In genomic region chr12:24651063-24651557, GRCm38 (mm10) we compare ENCODE assay signal across 8 mouse cellular contexts. TPM values are rescaled to one million over a fixed set of nuclear protein-coding genes. Genes with fewer than 3 reads are reported as not detected.
A peak's percentile ranks its signal among the peaks of the same experiment; 100 is the strongest.
DNase-seq lines count a peak whose midpoint lies in the region; ATAC-seq and TF ChIP-seq lines count a peak whose summit lies in the region.

Gene Klf11, plus strand, starts transcription at chr12:24651274.

- peak within 1 kb of the TSS; percentile 95 for H3K27ac ChIP-seq in bone marrow, adult 2 months (ENCODE audit: control insufficient read depth, insufficient read depth, low read depth, low read length, poor library complexity)
- H3K27ac ChIP-seq in embryonic facial prominence, embryonic 15.5 days (replicated peaks) = peak within 1 kb of the TSS; percentile 95
- H3K27ac ChIP-seq in kidney, embryonic 14.5 days (ENCODE audit: low read depth, low read length) = peak within 1 kb of the TSS; percentile 94
- peak within 1 kb of the TSS; percentile 94 for H3K27ac ChIP-seq in limb, embryonic 15.5 days

- H3K36me3 ChIP-seq in embryonic facial prominence, embryonic 15.5 days = peaks cover 28% of the 10 kb centered on the region
- peaks cover 25% of the 10 kb centered on the region for H3K36me3 ChIP-seq in kidney, embryonic 14.5 days (ENCODE audit: control insufficient read depth, insufficient read depth, low read length)
- H3K36me3 ChIP-seq in limb, embryonic 15.5 days = peaks cover 24% of the 10 kb centered on the region

- peak within 1 kb of the TSS; percentile 66 for H3K4me2 ChIP-seq in embryonic facial prominence, embryonic 15.5 days (replicated peaks)
- H3K4me2 ChIP-seq in kidney, embryonic 14.5 days (replicated peaks; ENCODE audit: low read depth, low read length) = peak within 1 kb of the TSS; percentile 58
- peak within 1 kb of the TSS; percentile 78 for H3K4me2 ChIP-seq in limb, embryonic 15.5 days

- WGBS in bone marrow, adult 2 months = under 1% methylated on average over 67 of the region's 68 CpGs
- under 1% methylated on average over 68 of the region's 68 CpGs for whole genome bisulfite sequencing in embryonic facial prominence, embryonic 15.5 days
- under 1% methylated on average over 67 of the region's 68 CpGs for WGBS in kidney, embryonic 14.5 days
- WGBS in limb, embryonic 15.5 days = under 1% methylated on average over 66 of the region's 68 CpGs

- peaks cover 5% of the 10 kb centered on the region; the same call in 1 of the 2 replicates for H3K4me1 ChIP-seq in bone marrow, adult 2 months (ENCODE audit: control insufficient read depth, insufficient read depth, low read length)
- H3K4me1 ChIP-seq in embryonic facial prominence, embryonic 15.5 days = peaks cover 26% of the 10 kb centered on the region
- H3K4me1 ChIP-seq in kidney, embryonic 14.5 days (ENCODE audit: control insufficient read depth, insufficient read depth, low read length) = peaks cover 35% of the 10 kb centered on the region
- peaks cover 31% of the 10 kb centered on the region for H3K4me1 ChIP-seq in limb, embryonic 15.5 days

- ATAC-seq in embryonic facial prominence, embryonic 15.5 days (ENCODE audit: insufficient number of reproducible peaks, low FRiP score, low TSS enrichment, low read depth) = peak; percentile 96
- ATAC-seq in kidney, embryonic 14.5 days (ENCODE audit: low FRiP score, low TSS enrichment) = peak; percentile 95
- peak; percentile 95 for ATAC-seq in limb, embryonic 15.5 days (ENCODE audit: insufficient number of reproducible peaks, low FRiP score, low TSS enrichment, low read depth)

- no peaks in the 10 kb centered on the region for H3K9me3 ChIP-seq in embryonic facial prominence, embryonic 15.5 days (replicated peaks)
- H3K9me3 ChIP-seq in kidney, embryonic 14.5 days (ENCODE audit: control insufficient read depth, low read length) = no peaks in the 10 kb centered on the region
- H3K9me3 ChIP-seq in limb, embryonic 15.5 days = no peaks in the 10 kb centered on the region

- H3K27me3 ChIP-seq in embryonic facial prominence, embryonic 15.5 days = no peaks in the 10 kb centered on the region
- H3K27me3 ChIP-seq in kidney, embryonic 14.5 days (ENCODE audit: control insufficient read depth, insufficient read depth, low read length) = no peaks in the 10 kb centered on the region
- H3K27me3 ChIP-seq in limb, embryonic 15.5 days = no peaks in the 10 kb centered on the region

- TF ChIP-seq POLR2A in bone marrow, adult 2 months (IDR thresholded peaks at IDR 0.05; ENCODE audit: borderline replicate concordance, control insufficient read depth, low read depth, low read length) = peak; percentile 48; the same call in 1 of the 2 replicates

- H3K9ac ChIP-seq in embryonic facial prominence, embryonic 15.5 days = peak within 1 kb of the TSS; percentile 81
- peak within 1 kb of the TSS; percentile 93 for H3K9ac ChIP-seq in kidney, embryonic 14.5 days (ENCODE audit: low read depth, low read length)
- H3K9ac ChIP-seq in limb, embryonic 15.5 days = peak within 1 kb of the TSS; percentile 82

- H3K4me3 ChIP-seq in bone marrow, adult 2 months (replicated peaks; ENCODE audit: control insufficient read depth, low read depth, low read length) = peak within 1 kb of the TSS; percentile 74
- peak within 1 kb of the TSS; percentile 89 for H3K4me3 ChIP-seq in embryonic facial prominence, embryonic 15.5 days (replicated peaks)
- peak within 1 kb of the TSS; percentile 96 for H3K4me3 ChIP-seq in kidney, embryonic 14.5 days (ENCODE audit: low read length)
- peak within 1 kb of the TSS; percentile 83 for H3K4me3 ChIP-seq in limb, embryonic 15.5 days

- TF ChIP-seq CTCF in bone marrow, adult 2 months (IDR thresholded peaks at IDR 0.05; ENCODE audit: control insufficient read depth, insufficient read depth, low read length) = no peak

- peak; percentile 94 for DNase-seq in 416B (ENCODE audit: low read depth)
- DNase-seq in heart, adult 9 months (ENCODE audit: low spot score in 2 of 2) = peak; percentile 98
- DNase-seq in monocyte, adult 2 months (ENCODE audit: low read depth in 1 of 2, low spot score in 2 of 2) = peak; percentile 97 to 98
- DNase-seq in spleen, postnatal 36 days (ENCODE audit: low spot score in 2 of 2) = peak; percentile 96 to 97

RNA-seq across cellular contexts. Expression of gene Klf11, which starts in this region (rescaled TPM):
- polyA plus RNA-seq in bone marrow, adult 2 months (2011; ENCODE audit: insufficient read depth, insufficient read length, low replicate concordance, missing spikeins) = 10.4 and 11.8 TPM in 2 replicates
- 13.0 and 13.1 TPM in 2 replicates for polyA plus RNA-seq in embryonic facial prominence, embryonic 15.5 days (2015; fragmentation: Nextera tagmentation; extraction: Ambion mirVana)
- 6.2 and 11.9 TPM in 2 replicates for polyA plus RNA-seq in kidney, embryonic 14.5 days (2014; fragmentation: Nextera tagmentation; extraction: Ambion mirVana)
- polyA plus RNA-seq in limb, embryonic 15.5 days (2015; fragmentation: Nextera tagmentation; extraction: Ambion mirVana) = 13.6 and 14.4 TPM in 2 replicates

Comparison
In these comparisons a context has a peak if more than half of its experiments do, and no peak if none do; other contexts are left out.
1. Peak in every context shown above with its lines: DNase-seq, ATAC-seq, H3K4me3 ChIP-seq and H3K27ac ChIP-seq.